Mouse (Mus musculus) embryonic facial prominence, embryonic 11.5 days (tissue): ENCODE data around the gene Spag6. TPM values are rescaled to one million over a fixed set of nuclear protein-coding genes. Genes with fewer than 3 reads are reported as not detected.

Source experiments
- ATAC-seq: fragments of 200-750 bp; cut with Nextera tagmentation; replicated peaks from 2 replicates; pipeline ENCODE4 v1.8.0; 2017; ENCODE audit warnings: low read depth; ENCODE audit not compliant: insufficient number of reproducible peaks, low FRiP score, low TSS enrichment
- DNase-seq: peaks from one replicate; pipeline ENCODE4 v3.0.0-alpha.2; 2015; ENCODE audit warnings: low spot score
- H3K27ac ChIP-seq: fragments of 300-500 bp; sonication (generic); replicated peaks from 2 replicates; pipeline ENCODE4 v1.5.1; 2014; ENCODE audit warnings: mild to moderate bottlenecking, low read depth, low read length, control low read depth
- H3K27me3 ChIP-seq: fragments of 300-500 bp; sonication (generic); 2 replicates; pipeline ENCODE4 v1.6.1; 2014; ENCODE audit warnings: mild to moderate bottlenecking, low read length, moderate library complexity, mixed read lengths; ENCODE audit not compliant: control insufficient read depth, insufficient read depth
- H3K36me3 ChIP-seq: fragments of 300-500 bp; sonication (generic); replicated peaks from 2 replicates; pipeline ENCODE4 v1.6.1; 2014; ENCODE audit warnings: low read depth, mild to moderate bottlenecking, low read length, moderate library complexity, mixed read lengths; ENCODE audit not compliant: control insufficient read depth, insufficient read depth
- H3K4me1 ChIP-seq: fragments of 300-500 bp; sonication (generic); 2 replicates; pipeline ENCODE4 v1.6.1; 2014; ENCODE audit warnings: low read length, mixed read lengths; ENCODE audit not compliant: control insufficient read depth, insufficient read depth
- H3K4me2 ChIP-seq: fragments of 300-500 bp; sonication (generic); 2 replicates; pipeline ENCODE4 v1.6.1; 2014; ENCODE audit warnings: low read depth, mild to moderate bottlenecking, control low read depth, low read length, moderate library complexity
- H3K4me3 ChIP-seq: fragments of 300-500 bp; sonication (generic); 2 replicates; pipeline ENCODE4 v1.5.1; 2014; ENCODE audit warnings: low read depth, low read length, control low read depth
- H3K9ac ChIP-seq: fragments of 300-500 bp; sonication (generic); replicated peaks from 2 replicates; pipeline ENCODE4 v1.6.1; 2014; ENCODE audit warnings: mild to moderate bottlenecking, control low read depth, low read length
- H3K9me3 ChIP-seq: fragments of 300-500 bp; sonication (generic); replicated peaks from 2 replicates; pipeline ENCODE4 v1.6.1; 2016; ENCODE audit warnings: mild to moderate bottlenecking, low read length, inconsistent platforms, mixed read lengths; ENCODE audit not compliant: control insufficient read depth
- WGBS: fragments of 180-500 bp; shearing (Covaris S2); extraction: QIAGEN DNeasy Blood & Tissue Kit; methylation state at CpG from one replicate; pipeline ENCODE4 v1.1.7; 2014; 5-methylcytosine and 5-hydroxymethylcytosine counted together
- polyA plus RNA-seq: library from polyadenylated mRNA; unstranded; fragments of >200 nt; fragmentation: Nextera tagmentation; extraction: Ambion mirVana; gene quantifications from 2 replicates; pipeline ENCODE4 v1.2.1, GENCODE M21; 2014

Gene Spag6
- polyA plus RNA-seq: 0.11 and 0.38 TPM in 2 replicates

DNA sequence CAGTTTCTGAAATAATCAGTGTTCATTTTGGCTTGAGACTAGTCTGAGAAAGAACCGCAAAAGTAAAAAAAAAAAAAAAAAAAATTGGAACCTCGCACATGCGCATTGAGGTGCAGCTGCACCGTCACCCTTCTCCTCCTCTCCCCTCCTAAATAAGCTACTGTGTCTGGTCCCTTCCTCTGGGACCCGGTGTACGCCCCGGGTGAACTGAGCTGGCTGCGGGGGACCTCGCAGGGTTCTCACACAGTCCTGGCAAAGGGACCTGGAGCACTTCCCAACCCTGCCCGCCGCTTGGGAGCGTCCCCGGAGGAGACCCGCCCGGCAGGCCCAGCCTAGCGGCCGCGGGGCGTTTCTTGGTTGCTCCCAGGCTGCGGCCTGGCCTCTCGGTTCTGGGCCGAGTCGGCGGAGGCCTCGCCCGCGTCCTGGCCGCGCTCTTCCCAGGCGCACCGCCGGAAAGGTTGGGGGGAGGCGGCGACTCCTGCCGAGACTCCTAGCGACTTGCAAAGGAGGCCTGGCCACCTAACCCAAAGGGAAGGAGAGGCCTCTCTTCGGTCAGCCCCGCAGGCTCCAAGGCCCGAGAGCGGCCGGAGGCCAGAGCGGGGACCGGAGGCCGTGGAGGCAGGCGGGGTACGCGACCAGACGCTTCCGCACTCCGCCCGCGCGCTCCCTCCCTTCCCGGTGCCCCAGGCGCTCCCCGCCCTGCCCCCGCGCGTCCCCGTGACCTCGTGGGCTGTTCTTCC lies at the start of gene Spag6:
Gene Spag6, plus strand, starts transcription at position 162 of the 740 bp plus-strand sequence.
- WGBS: under 1% methylated on average over 48 of the region's 61 CpGs
- ATAC-seq (peak; percentile 71), DNase-seq (peak; percentile 77)
- H3K4me2 ChIP-seq: peak within 1 kb of the TSS; percentile 98
- H3K4me3 ChIP-seq: peak within 1 kb of the TSS; percentile 61
- H3K4me1 ChIP-seq: peaks cover 3% of the 10 kb centered on the region; the same call in 1 of the 2 replicates
- peak within 1 kb of the TSS; percentile 83 for H3K9ac ChIP-seq
- H3K27me3 ChIP-seq: peaks cover 35% of the 10 kb centered on the region
- H3K27ac ChIP-seq: peak within 1 kb of the TSS; percentile 65
- H3K9me3 ChIP-seq: no peaks in the 10 kb centered on the region
- no peaks in the 10 kb centered on the region for H3K36me3 ChIP-seq

GRCm38 (mm10) chr2:18648563-18648962 lies 45.3 kb upstream of the Spag6 start:
- 67% methylated on average over 4 of the region's 4 CpGs for WGBS
- Histone ChIP-seq H3K27ac (no peak overlapping the region), H3K4me1 (no peaks in the 10 kb centered on the region), H3K9me3 (no peaks in the 10 kb centered on the region), H3K4me3 (no peak overlapping the region), H3K27me3 (no peaks in the 10 kb centered on the region), H3K4me2 (no peak overlapping the region), H3K9ac (no peak overlapping the region), H3K36me3 (no peaks in the 10 kb centered on the region)
- DNase-seq: no peak
- ATAC-seq: no peak

- DNase-seq (no peak), ATAC-seq (no peak)
- Histone ChIP-seq H3K4me2 (no peak overlapping the region), H3K4me1 (no peaks in the 10 kb centered on the region), H3K9ac (no peak overlapping the region), H3K4me3 (no peak overlapping the region), H3K9me3 (no peaks in the 10 kb centered on the region), H3K27me3 (no peaks in the 10 kb centered on the region), H3K36me3 (no peaks in the 10 kb centered on the region), H3K27ac (no peak overlapping the region)
- 80% methylated on average over 5 of the region's 5 CpGs for WGBS
Observed at GRCm38 (mm10) chr2:18654821-18655220, 39.0 kb upstream of the Spag6 start.

DNA sequence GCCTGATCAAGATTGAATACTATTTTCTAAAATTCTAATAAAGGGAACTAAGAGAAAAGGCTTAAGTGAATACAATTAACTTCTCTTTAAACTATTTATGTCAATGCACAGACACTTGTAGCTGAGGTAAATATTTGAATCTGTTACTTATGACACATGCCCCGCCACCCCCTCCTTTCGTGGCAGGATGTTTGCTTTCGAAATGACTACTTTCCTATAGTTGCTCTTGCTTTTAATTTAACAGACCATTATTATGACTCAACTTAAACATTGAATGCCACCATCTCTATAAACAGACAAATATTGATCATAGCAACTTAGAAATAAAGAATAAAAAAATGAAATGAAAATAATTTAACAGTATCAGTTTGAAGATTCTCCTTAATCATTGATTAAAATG lies 29.8 kb upstream of the Spag6 start:
- DNase-seq (no peak), ATAC-seq (no peak)
- 90% methylated on average over 3 of the region's 3 CpGs for WGBS
- Histone ChIP-seq H3K27ac (no peak overlapping the region), H3K4me3 (no peak overlapping the region), H3K9me3 (no peaks in the 10 kb centered on the region), H3K4me1 (no peaks in the 10 kb centered on the region), H3K9ac (no peak overlapping the region), H3K27me3 (no peaks in the 10 kb centered on the region), H3K4me2 (no peak overlapping the region), H3K36me3 (no peaks in the 10 kb centered on the region)

DNA sequence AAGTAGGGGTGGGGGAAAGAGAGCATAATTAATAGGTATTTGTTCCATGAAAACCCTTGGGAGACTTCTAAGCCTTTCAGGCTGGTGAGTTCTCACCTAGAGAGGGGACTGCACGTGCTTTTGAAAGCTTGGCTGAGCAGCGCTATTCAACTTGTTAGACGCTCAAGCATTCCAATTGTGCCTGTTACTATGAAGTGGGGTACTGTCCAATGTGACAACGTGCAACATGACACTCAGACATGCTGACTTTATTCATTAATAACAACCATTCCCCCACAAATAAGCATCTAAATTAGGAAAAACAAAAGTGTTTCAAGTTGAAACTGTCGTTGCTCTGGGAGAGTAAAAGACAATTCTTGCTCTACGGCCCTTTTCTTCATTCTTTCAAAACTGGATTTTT lies 22.8 kb upstream of the Spag6 start:
- Histone ChIP-seq H3K27me3 (no peaks in the 10 kb centered on the region), H3K4me1 (no peaks in the 10 kb centered on the region), H3K4me2 (no peak overlapping the region), H3K9me3 (no peaks in the 10 kb centered on the region), H3K36me3 (no peaks in the 10 kb centered on the region), H3K9ac (no peak overlapping the region), H3K4me3 (no peak overlapping the region), H3K27ac (no peak overlapping the region)
- WGBS: 10% methylated on average over 6 of the region's 6 CpGs
- ATAC-seq (no peak), DNase-seq (no peak)

DNA sequence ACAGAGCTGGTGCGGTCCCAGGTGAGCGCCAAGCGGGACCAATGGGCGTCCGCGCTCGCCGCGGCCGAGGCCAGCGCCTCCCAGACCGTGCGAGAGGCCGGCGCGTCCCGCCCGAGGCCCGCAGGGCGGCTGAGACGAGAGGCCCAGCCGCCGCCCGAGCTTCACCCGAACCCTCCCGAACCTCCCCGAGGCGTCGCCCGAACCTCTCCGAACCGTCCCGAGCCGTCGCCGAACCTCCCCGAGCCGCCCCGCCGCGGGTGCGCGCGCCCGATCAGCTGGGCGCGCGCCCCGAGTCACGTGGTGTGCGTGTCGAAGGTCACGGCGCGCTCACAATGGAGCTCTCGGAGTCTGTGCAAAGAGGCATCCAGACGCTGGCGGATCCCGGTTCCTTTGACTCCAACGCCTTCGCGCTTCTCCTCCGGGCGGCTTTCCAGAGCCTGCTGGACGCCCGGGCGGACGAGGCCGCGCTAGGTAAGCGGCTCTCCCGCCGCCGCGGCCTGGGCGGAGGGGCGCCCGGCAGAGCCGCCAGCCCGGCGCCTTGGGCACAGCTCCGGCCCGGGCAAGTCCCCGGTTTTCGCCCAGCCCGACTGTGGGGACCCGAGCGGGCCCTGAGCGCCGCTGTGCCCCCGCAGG lies 21.6 kb upstream of the Spag6 start, which contains the start of gene Commd3:
Gene Commd3, plus strand, starts transcription at position 252 of the 633 bp plus-strand sequence.
- Histone ChIP-seq H3K27ac (peak within 1 kb of the TSS; percentile 98), H3K4me1 (no peaks in the 10 kb centered on the region), H3K9me3 (no peaks in the 10 kb centered on the region), H3K36me3 (no peaks in the 10 kb centered on the region), H3K9ac (peak within 1 kb of the TSS; percentile 99), H3K27me3 (no peaks in the 10 kb centered on the region), H3K4me3 (peak within 1 kb of the TSS; percentile 84), H3K4me2 (peak within 1 kb of the TSS; percentile 88)
- ATAC-seq (peak; percentile 91), DNase-seq (peak; percentile 91)
- under 1% methylated on average over 63 of the region's 91 CpGs for WGBS

DNA sequence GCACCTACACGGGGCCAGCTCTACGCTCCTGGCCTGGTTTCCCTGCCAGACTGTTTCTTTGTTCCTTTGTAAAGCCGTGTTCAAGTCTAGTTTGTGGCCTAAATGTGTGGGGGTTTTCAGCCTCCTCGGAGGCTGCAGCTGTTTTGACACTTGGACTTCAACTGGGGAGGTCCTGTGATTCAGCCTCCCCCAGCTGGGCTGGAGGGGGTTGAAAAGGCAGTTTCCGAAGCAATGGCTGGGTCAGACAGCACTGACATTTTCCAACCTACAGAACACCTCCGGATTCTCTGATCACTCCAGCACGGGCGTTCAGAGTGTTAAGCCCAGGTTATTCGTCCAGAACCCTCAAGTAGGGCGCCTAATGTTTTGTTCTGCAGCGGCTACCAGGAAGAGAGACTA lies 21.1 kb upstream of the Spag6 start:
- peak overlapping the region; percentile 98 for H3K27ac ChIP-seq
- WGBS: 2% methylated on average over 11 of the region's 11 CpGs
- peak overlapping the region; percentile 99 for H3K9ac ChIP-seq
- DNase-seq (no peak), ATAC-seq (no peak)
- H3K4me2 ChIP-seq: peak overlapping the region; percentile 88
- no peaks in the 10 kb centered on the region for H3K9me3 ChIP-seq
- H3K4me1 ChIP-seq: no peaks in the 10 kb centered on the region
- peak overlapping the region; percentile 84 for H3K4me3 ChIP-seq
- H3K36me3 ChIP-seq: no peaks in the 10 kb centered on the region
- H3K27me3 ChIP-seq: no peaks in the 10 kb centered on the region

DNA sequence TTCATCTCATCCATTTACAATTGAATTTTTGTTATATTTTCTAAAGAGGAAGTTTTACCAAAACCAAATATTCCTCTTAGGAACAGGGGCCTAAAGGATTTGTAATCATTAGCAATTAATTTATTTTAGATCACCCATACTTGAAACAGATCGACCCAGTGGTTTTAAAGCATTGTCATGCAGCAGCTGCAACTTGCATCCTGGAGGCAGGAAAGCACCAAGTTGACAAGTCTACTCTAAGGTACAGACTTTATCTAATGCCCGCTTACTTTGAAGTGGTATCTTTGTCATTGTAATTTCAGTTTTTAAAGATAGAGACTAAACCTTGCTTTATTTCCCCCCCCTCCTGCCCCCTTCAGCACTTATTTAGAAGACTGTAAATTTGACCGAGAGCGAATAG lies 20.1 kb upstream of the Spag6 start:
- no peaks in the 10 kb centered on the region for H3K27me3 ChIP-seq
- no peaks in the 10 kb centered on the region for H3K4me1 ChIP-seq
- 10% methylated on average over 4 of the region's 4 CpGs for WGBS
- H3K4me3 ChIP-seq: no peak overlapping the region
- H3K4me2 ChIP-seq: no peak overlapping the region
- H3K36me3 ChIP-seq: no peaks in the 10 kb centered on the region
- H3K9ac ChIP-seq: no peak overlapping the region
- H3K27ac ChIP-seq: no peak overlapping the region
- no peaks in the 10 kb centered on the region for H3K9me3 ChIP-seq
- no peak for DNase-seq
- ATAC-seq: no peak
